15 mouse cellular contexts compared by ENCODE assay signal in the genomic region with DNA sequence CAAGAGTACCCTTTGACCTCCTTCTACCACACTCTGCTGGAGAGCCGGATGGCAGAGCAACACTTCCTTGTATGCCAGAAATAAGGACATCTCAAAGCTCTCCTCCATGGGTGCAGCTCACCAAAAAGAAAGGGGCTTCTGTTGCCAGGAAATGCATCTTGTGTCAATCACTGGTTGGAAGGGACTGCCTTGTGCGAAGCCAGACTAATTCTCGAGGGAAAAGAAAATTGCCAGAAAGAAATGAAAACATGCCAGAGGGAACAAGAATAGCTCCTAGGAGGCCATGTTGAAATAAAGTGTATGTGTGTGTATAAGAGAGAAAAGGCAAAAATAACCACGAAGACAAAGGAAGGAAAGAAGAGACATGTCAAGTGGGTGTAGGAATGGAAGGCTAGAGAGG.
"Had no signal": no experiment of that assay in that cellular context is flagged by ENCODE, and none has a peak within 500 bp of the region (broad histone marks: within the 10 kb centered on the region; RNA-seq: fewer than 3 reads in every experiment).

No protein-coding gene starts in this region.

- H3K4me1 ChIP-seq: liver, embryonic 15.5 days had no signal

- ATAC-seq: lung, postnatal 0 days had no signal

- H3K4me3 ChIP-seq: left cerebral cortex, adult 2 months; limb, embryonic 10.5 days; liver, embryonic 15.5 days; myocyte; neural tube, embryonic 15.5 days had no signal

- DNase-seq: kidney, postnatal 25 days; lung, adult 2 months; lung, postnatal 36 days; midbrain, embryonic 14.5 days; right cerebral cortex, adult 18-20 months; right cerebral cortex, postnatal 25 days; thymus, postnatal 4 days had no signal

- H3K4me2 ChIP-seq: liver, embryonic 11.5 days; liver, embryonic 15.5 days; neural tube, embryonic 15.5 days had no signal

- H3K27ac ChIP-seq: left cerebral cortex, adult 2 months; limb, embryonic 10.5 days; liver, embryonic 15.5 days; neural tube, embryonic 15.5 days; stomach, postnatal 0 days had no signal

- H3K36me3 ChIP-seq: limb, embryonic 10.5 days; liver, embryonic 15.5 days; neural tube, embryonic 15.5 days had no signal

- H3K27me3 ChIP-seq: liver, embryonic 15.5 days; neural tube, embryonic 15.5 days had no signal

- H3K9me3 ChIP-seq: limb, embryonic 10.5 days; liver, embryonic 15.5 days; neural tube, embryonic 15.5 days had no signal

- H3K9ac ChIP-seq: liver, embryonic 15.5 days; neural tube, embryonic 15.5 days had no signal
